Mouse (Mus musculus): Measurements from ENCODE around the gene Tmem214.

- TF ChIP-seq POLR2A (IDR thresholded peaks at IDR 0.05; ENCODE audit: insufficient read depth, low read length) (no peak), CTCF (IDR thresholded peaks at IDR 0.05; ENCODE audit: low read depth, low read length) (no peak)
These were observed 52.8 kb downstream of the Tmem214 start for GRCm38 (mm10) chr5:30920621-30921020.
